Mouse (Mus musculus) lung, postnatal 0 days (tissue): Measurements from ENCODE around the gene Adk.

ENCODE experiments used
- CTCF ChIP-seq: IDR thresholded peaks from 2 replicates; pipeline ENCODE4 v1.5.1; 2016; ENCODE audit warnings: antibody characterized with exemption, mild to moderate bottlenecking
- EP300 ChIP-seq: IDR thresholded peaks from 2 replicates; pipeline ENCODE4 v1.6.1; 2016; ENCODE audit warnings: antibody characterized with exemption, mild to moderate bottlenecking, control low read depth

DNA sequence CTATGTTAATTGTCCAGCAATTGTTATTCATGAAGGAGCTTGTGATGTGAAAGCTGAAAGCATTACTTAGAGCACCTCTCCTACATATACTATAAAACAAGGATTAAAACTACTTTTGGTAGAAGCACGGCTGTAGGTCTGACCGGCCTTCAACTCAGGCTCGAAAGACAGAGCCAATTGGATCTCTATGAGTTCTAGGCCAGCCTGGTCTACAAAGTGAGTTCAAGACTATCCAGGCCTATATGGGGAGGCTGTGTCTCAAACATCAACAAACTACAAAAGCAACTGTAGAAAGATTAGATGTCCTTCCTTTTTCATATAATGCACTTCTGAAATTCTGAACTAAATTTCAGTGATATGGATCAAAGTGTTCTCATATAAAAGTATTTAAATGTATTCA, 113.7 kb downstream of the Adk start:
- TF ChIP-seq CTCF (no peak), EP300 (no peak)
